Mouse (Mus musculus): ENCODE data around the gene Plxnb2. TPM values are rescaled to one million over a fixed set of nuclear protein-coding genes. Genes with fewer than 3 reads are reported as not detected.

Gene Plxnb2
- 91.0 and 107 TPM in 2 replicates for polyA plus RNA-seq (2012; rRNA removed)

DNA sequence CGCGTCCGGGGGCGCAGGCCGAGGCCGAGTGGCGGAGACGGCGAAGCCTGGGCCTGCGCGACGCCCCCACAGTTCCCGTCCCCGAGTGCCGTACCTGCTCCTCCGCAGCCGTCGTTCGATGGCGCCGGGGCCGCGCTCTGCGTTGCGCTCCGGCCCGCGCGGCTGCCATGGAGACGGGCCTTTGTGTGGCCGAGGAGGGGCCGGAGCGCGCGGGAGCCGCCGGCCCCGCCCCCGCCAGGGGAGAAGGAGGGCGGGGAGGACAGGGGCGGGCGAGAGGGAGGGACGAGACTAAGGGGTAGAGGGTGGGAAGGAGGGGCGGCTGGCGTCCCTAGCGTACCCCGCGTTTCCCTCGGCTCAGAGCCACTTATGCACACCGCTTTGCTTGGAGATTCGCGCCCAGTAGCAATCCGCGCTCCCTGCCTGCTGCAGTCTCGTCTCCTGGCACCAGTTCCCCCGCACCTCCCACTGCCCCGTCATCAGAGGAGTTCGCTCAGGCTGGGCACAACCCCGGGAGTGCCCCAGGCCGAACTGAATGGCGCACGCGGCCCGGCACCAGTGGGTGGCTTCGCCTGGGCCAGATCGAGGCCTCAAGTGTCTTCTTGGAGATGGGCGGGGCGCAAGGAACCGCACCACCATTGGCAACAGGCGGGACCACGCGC lies at the start of gene Plxnb2:
Gene Plxnb2 (minus strand): TSS at position 218 of the 659 bp plus-strand sequence.
- Histone ChIP-seq H3K27ac (ENCODE audit: control insufficient read depth, insufficient read depth, low read depth, low read length) (peak within 1 kb of the TSS; percentile 95), H3K4me1 (ENCODE audit: control insufficient read depth, insufficient read depth, low read length) (peaks cover 37% of the 10 kb centered on the region), H3K36me3 (ENCODE audit: control insufficient read depth, insufficient read depth, low read length) (no peaks in the 10 kb centered on the region), H3K4me3 (ENCODE audit: control insufficient read depth, low read depth, low read length) (peak within 1 kb of the TSS; percentile 99), H3K27me3 (ENCODE audit: control insufficient read depth, insufficient read depth, low read length) (no peaks in the 10 kb centered on the region)
- TF ChIP-seq POLR2A (IDR thresholded peaks at IDR 0.05; ENCODE audit: control insufficient read depth, low read depth, low read length) (peak; percentile 76), CTCF (IDR thresholded peaks at IDR 0.05; ENCODE audit: control insufficient read depth, insufficient read depth, insufficient replicate concordance, low read depth, low read length) (no peak)

DNA sequence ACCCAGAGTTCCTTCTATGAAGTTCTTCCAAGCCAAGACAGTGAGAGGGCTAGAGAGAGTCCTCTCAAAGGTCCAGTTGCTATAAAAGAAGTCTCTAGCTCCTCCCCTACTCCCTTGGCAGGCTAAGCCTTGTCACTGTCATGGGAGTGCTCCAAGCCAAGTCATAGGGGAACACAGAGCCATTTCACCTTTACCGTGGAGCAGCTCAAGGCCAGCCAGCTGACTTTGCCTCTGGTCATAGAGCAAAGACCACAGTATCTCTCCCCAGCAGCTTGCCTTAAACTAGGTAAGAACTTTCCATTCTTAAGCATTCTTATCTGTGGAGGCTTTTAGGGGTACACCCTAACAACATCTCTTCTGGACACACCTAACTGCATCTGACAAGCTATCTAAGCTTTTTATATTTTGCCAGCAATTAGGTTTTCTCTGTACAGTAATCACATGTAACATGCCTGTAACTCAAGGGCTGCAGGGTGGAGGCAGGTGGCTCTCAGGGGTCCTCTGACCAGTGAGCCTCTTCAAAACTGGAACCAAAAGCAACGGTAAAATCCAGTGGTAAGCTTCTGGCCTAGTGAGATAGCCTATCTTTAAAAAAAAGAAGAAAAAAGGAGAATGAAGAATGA lies 35.1 kb upstream of the Plxnb2 start:
- no peak overlapping the region for H3K27ac ChIP-seq (ENCODE audit: control insufficient read depth, insufficient read depth, low read depth, low read length)
- peaks cover 3% of the 10 kb centered on the region for H3K4me1 ChIP-seq (ENCODE audit: control insufficient read depth, insufficient read depth, low read length)
- no peaks in the 10 kb centered on the region for H3K27me3 ChIP-seq (ENCODE audit: control insufficient read depth, insufficient read depth, low read length)
- TF ChIP-seq POLR2A (IDR thresholded peaks at IDR 0.05; ENCODE audit: control insufficient read depth, low read depth, low read length) = no peak
- no peak for TF ChIP-seq CTCF (IDR thresholded peaks at IDR 0.05; ENCODE audit: control insufficient read depth, insufficient read depth, insufficient replicate concordance, low read depth, low read length)
- no peaks in the 10 kb centered on the region for H3K36me3 ChIP-seq (ENCODE audit: control insufficient read depth, insufficient read depth, low read length)
- H3K4me3 ChIP-seq (ENCODE audit: control insufficient read depth, low read depth, low read length) = no peak overlapping the region

DNA sequence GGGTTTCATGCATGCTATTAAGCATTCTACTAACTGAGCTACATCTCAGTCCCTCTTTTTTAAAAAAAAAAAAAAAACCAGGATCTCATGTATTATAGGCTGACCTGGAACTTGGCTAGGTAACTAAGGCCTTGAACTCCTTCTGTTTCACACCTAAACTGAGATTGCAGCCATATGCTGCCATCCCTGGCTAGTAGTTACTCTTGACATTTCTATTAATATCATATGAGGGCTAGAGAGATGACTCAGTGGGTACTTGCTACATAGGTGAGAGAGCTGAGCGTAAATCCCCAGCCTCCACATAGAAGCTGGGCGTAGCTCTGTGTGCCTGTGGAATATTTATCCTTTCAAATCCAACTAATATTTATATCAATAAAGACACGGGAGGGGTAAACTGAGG lies 34.4 kb upstream of the Plxnb2 start:
- TF ChIP-seq CTCF (IDR thresholded peaks at IDR 0.05; ENCODE audit: control insufficient read depth, insufficient read depth, insufficient replicate concordance, low read depth, low read length) = no peak
- no peak for TF ChIP-seq POLR2A (IDR thresholded peaks at IDR 0.05; ENCODE audit: control insufficient read depth, low read depth, low read length)
- Histone ChIP-seq H3K27ac (ENCODE audit: control insufficient read depth, insufficient read depth, low read depth, low read length) (no peak overlapping the region), H3K36me3 (ENCODE audit: control insufficient read depth, insufficient read depth, low read length) (no peaks in the 10 kb centered on the region), H3K4me1 (ENCODE audit: control insufficient read depth, insufficient read depth, low read length) (peaks cover 3% of the 10 kb centered on the region), H3K27me3 (ENCODE audit: control insufficient read depth, insufficient read depth, low read length) (no peaks in the 10 kb centered on the region), H3K4me3 (ENCODE audit: control insufficient read depth, low read depth, low read length) (no peak overlapping the region)

DNA sequence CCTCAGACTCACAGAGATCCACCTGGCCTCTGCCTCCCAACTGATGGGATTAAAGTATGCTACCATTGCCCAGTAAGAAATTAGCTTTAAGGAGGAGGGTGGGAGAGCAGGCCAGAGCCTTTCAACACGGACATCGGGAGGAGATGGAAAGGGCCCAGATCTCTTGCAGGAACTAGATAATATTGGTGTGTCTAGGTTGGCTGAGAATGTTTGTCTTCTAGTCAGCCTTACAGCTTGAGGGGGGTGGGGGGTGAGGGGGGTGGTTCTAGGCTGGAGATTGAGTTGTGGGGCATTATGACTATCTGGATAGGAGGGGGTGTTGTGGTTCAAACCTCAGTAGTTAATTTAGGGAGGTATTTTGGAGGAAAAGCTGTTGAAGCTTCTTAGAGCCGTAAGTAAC lies 32.9 kb upstream of the Plxnb2 start:
- H3K27me3 ChIP-seq (ENCODE audit: control insufficient read depth, insufficient read depth, low read length) = no peaks in the 10 kb centered on the region
- no peak overlapping the region for H3K4me3 ChIP-seq (ENCODE audit: control insufficient read depth, low read depth, low read length)
- H3K4me1 ChIP-seq (ENCODE audit: control insufficient read depth, insufficient read depth, low read length) = peaks cover 3% of the 10 kb centered on the region
- no peaks in the 10 kb centered on the region for H3K36me3 ChIP-seq (ENCODE audit: control insufficient read depth, insufficient read depth, low read length)
- no peak overlapping the region for H3K27ac ChIP-seq (ENCODE audit: control insufficient read depth, insufficient read depth, low read depth, low read length)
- no peak for TF ChIP-seq CTCF (IDR thresholded peaks at IDR 0.05; ENCODE audit: control insufficient read depth, insufficient read depth, insufficient replicate concordance, low read depth, low read length)
- TF ChIP-seq POLR2A (IDR thresholded peaks at IDR 0.05; ENCODE audit: control insufficient read depth, low read depth, low read length) = no peak

DNA sequence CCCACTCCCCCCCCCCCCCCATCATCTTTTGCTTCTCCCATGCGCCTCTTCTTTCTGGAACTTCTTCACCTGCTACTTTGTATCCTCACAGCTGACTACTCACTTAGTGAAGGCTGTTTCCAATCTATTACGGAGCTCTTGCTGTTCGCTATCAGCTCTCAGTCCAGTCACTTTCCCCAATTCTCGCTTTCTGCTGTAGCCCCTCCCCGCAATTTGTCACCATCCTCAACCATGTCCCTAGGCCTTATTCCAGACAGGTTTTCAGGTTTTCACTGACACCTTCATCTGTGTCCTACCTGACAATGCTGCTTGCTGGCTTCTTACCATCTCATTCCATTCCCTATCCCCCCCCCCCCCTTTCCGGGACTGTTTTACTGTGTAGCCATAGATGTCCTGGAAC lies 31.9 kb upstream of the Plxnb2 start:
- Histone ChIP-seq H3K27ac (ENCODE audit: control insufficient read depth, insufficient read depth, low read depth, low read length) (no peak overlapping the region), H3K27me3 (ENCODE audit: control insufficient read depth, insufficient read depth, low read length) (no peaks in the 10 kb centered on the region), H3K4me1 (ENCODE audit: control insufficient read depth, insufficient read depth, low read length) (peaks cover 3% of the 10 kb centered on the region), H3K4me3 (ENCODE audit: control insufficient read depth, low read depth, low read length) (peak overlapping the region; percentile 95), H3K36me3 (ENCODE audit: control insufficient read depth, insufficient read depth, low read length) (no peaks in the 10 kb centered on the region)
- TF ChIP-seq POLR2A (IDR thresholded peaks at IDR 0.05; ENCODE audit: control insufficient read depth, low read depth, low read length) (no peak), CTCF (IDR thresholded peaks at IDR 0.05; ENCODE audit: control insufficient read depth, insufficient read depth, insufficient replicate concordance, low read depth, low read length) (no peak)

DNA sequence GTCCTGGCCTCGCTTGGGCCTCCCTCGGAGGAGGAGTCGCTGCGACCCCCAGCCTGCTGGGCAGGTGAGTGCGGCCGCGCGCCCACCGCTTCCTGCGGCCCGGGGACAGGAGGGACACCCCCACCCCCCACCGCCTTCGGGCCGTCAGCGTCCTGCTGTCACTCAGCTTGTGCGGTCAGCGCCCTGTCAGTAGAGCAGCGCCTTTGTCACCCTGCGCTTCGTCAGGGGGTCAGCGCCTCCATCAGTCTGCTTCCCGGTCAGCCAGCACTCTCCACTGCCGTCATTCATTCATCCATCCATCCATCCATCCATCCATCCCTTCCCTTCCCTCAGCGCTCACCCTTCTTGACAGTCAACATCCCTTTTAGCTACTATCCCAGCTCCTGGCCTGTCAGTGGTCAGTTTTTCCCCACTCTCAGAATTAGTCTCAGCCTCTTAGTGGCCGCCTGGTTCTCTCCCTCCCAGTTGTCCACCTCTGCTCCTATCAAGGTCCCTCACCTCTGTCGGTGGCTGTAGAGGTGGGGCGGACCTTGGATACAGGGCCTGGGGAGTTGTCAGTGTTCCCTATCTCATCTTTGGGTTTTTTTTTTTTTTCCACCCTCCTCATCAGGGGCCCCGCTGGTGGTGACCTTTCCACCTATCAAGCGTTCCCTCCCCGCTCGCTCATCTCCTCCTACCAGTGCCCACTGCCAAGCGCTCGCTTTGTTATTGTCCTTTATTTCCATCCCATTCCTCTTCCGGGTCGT lies 31.3 kb upstream of the Plxnb2 start:
- no peaks in the 10 kb centered on the region for H3K36me3 ChIP-seq (ENCODE audit: control insufficient read depth, insufficient read depth, low read length)
- peak overlapping the region; percentile 91 for H3K27ac ChIP-seq (ENCODE audit: control insufficient read depth, insufficient read depth, low read depth, low read length)
- peak overlapping the region; percentile 95 for H3K4me3 ChIP-seq (ENCODE audit: control insufficient read depth, low read depth, low read length)
- peaks cover 3% of the 10 kb centered on the region for H3K4me1 ChIP-seq (ENCODE audit: control insufficient read depth, insufficient read depth, low read length)
- H3K27me3 ChIP-seq (ENCODE audit: control insufficient read depth, insufficient read depth, low read length) = no peaks in the 10 kb centered on the region
- TF ChIP-seq CTCF (IDR thresholded peaks at IDR 0.05; ENCODE audit: control insufficient read depth, insufficient read depth, insufficient replicate concordance, low read depth, low read length) (no peak), POLR2A (IDR thresholded peaks at IDR 0.05; ENCODE audit: control insufficient read depth, low read depth, low read length) (peak; percentile 38; the same call in 1 of the 2 replicates)

Measured in testis, adult 2 months (tissue).